17 mouse cellular contexts compared by ENCODE assay signal in genomic region chr5:51866002-51866401, GRCm38 (mm10).
DNase-seq lines count a peak whose midpoint lies in the region; ATAC-seq and TF ChIP-seq lines count a peak whose summit lies in the region.
"Had no signal": no experiment of that assay in that cellular context is flagged by ENCODE, and none has a peak within 500 bp of the region (broad histone marks: within the 10 kb centered on the region; RNA-seq: fewer than 3 reads in every experiment).

No protein-coding gene starts in this region.

- TF ChIP-seq POLR2A in myocyte (IDR thresholded peaks at IDR 0.05; ENCODE audit: insufficient read length, low read depth), result no peak

- H3K27me3 ChIP-seq in heart, embryonic 13.5 days (replicated peaks), result no peaks in the 10 kb centered on the region
- H3K27me3 ChIP-seq in myocyte (ENCODE audit: control insufficient read depth, insufficient read depth, insufficient read length), result no peaks in the 10 kb centered on the region
- H3K27me3 ChIP-seq: liver, embryonic 12.5 days had no signal

- no peak overlapping the region for H3K4me3 ChIP-seq in heart, embryonic 13.5 days
- H3K4me3 ChIP-seq in myocyte, result no peak overlapping the region
- H3K4me3 ChIP-seq: limb, embryonic 10.5 days; liver, embryonic 12.5 days had no signal

- peak; percentile 11 for DNase-seq in cerebellum, adult 9-11 months
- DNase-seq in cerebellum, adult 8-10 months, result no peak
- DNase-seq in left cerebral cortex, postnatal 4 days, result peak; percentile 41
- no peak for DNase-seq in left cerebral cortex, postnatal 10 days (ENCODE audit: extremely low spot score in 1 of 2, low spot score in 2 of 2)
- DNase-seq in thymus, adult 18-20 months, result no peak
- DNase-seq: B cell, adult 2 months; kidney, adult 18-20 months; kidney, postnatal 4 days; lung, postnatal 14 days; right cerebral cortex, adult 18-20 months had no signal

- no peaks in the 10 kb centered on the region for H3K36me3 ChIP-seq in heart, embryonic 13.5 days
- no peaks in the 10 kb centered on the region for H3K36me3 ChIP-seq in myocyte (ENCODE audit: control insufficient read depth, insufficient read depth)
- H3K36me3 ChIP-seq: limb, embryonic 10.5 days; liver, embryonic 12.5 days had no signal

- 30% methylated on average over 2 of the region's 2 CpGs for WGBS in heart, embryonic 13.5 days

- intact Hi-C loops in left cerebral cortex, postnatal 4 days (cut with DNase I), result no loop called here
- intact Hi-C loops in left cerebral cortex, postnatal 10 days (cut with DNase I), result no loop called here

- ATAC-seq in heart, embryonic 13.5 days (ENCODE audit: extremely low read depth, insufficient number of reproducible peaks, low FRiP score, low TSS enrichment), result no peak; the same call in 1 of the 2 replicates
- ATAC-seq in megakaryocyte-erythroid progenitor cell, adult 5-6 weeks (replicated peaks; ENCODE audit: low FRiP score, low TSS enrichment, poor library complexity, severe bottlenecking), result no peak
- ATAC-seq: hindbrain, embryonic 16.5 days; liver, embryonic 12.5 days had no signal

- H3K9ac ChIP-seq in heart, embryonic 13.5 days, result no peak overlapping the region
- H3K9ac ChIP-seq: liver, embryonic 12.5 days had no signal

- no peak overlapping the region for H3ac ChIP-seq in myocyte (ENCODE audit: control insufficient read depth, insufficient read length)

- H3K9me3 ChIP-seq in heart, embryonic 13.5 days, result no peaks in the 10 kb centered on the region
- H3K9me3 ChIP-seq: limb, embryonic 10.5 days; liver, embryonic 12.5 days had no signal

- peak overlapping the region; percentile 51; the same call in 1 of the 2 replicates for H3K27ac ChIP-seq in heart, embryonic 13.5 days (replicated peaks)
- H3K27ac ChIP-seq: limb, embryonic 10.5 days; liver, embryonic 12.5 days had no signal

- H3K4me1 ChIP-seq in heart, embryonic 13.5 days, result peaks cover 35% of the 10 kb centered on the region
- H3K4me1 ChIP-seq: limb, embryonic 10.5 days; liver, embryonic 12.5 days had no signal

- no peaks in the 10 kb centered on the region for H3K79me2 ChIP-seq in myocyte (ENCODE audit: control insufficient read depth, insufficient read depth)

- H3K4me2 ChIP-seq in heart, embryonic 13.5 days, result no peak overlapping the region
- H3K4me2 ChIP-seq in myocyte (ENCODE audit: low read depth), result peak overlapping the region; percentile 32
- H3K4me2 ChIP-seq: liver, embryonic 12.5 days; midbrain, embryonic 11.5 days had no signal

TF ChIP-seq in myocyte, 11 proteins besides CTCF, POLR2A, EP300 and RAD21:
- TF ChIP-seq MYOG (IDR thresholded peaks at IDR 0.05; ENCODE audit: control insufficient read depth in 1 of 3, insufficient read depth in 1 of 3, insufficient read length in 2 of 3, low read depth in 2 of 3) (peak; percentile 46 to 84 (median 70)), TCF3 (IDR thresholded peaks at IDR 0.05; ENCODE audit: insufficient read length, low read depth) (no peak), TCF12 (IDR thresholded peaks at IDR 0.05; ENCODE audit: insufficient read depth, poor library complexity, severe bottlenecking) (peak; percentile 61), POLR2AphosphoS2 (IDR thresholded peaks at IDR 0.05; ENCODE audit: insufficient read length, low read depth) (no peak), REST (IDR thresholded peaks at IDR 0.05; ENCODE audit: insufficient read depth, insufficient read length) (peak; percentile 50), MYOD1 (IDR thresholded peaks at IDR 0.05; ENCODE audit: control insufficient read depth in 1 of 3, insufficient read length in 2 of 3, low read depth in 2 of 3) (peak; percentile 66 to 92 (median 91))
TF ChIP-seq in myocyte: peak in this region for 4.

Comparison
In these comparisons a context has a peak if more than half of its experiments do, and no peak if none do; other contexts are left out.
1. DNase-seq: peak in cerebellum, adult 9-11 months (single experiment) and left cerebral cortex, postnatal 4 days (single experiment); none in cerebellum, adult 8-10 months (single experiment), left cerebral cortex, postnatal 10 days (0 of 2) and thymus, adult 18-20 months (0 of 2).